Comparison of ENCODE assay signal across 10 mouse cellular contexts in the genomic region with DNA sequence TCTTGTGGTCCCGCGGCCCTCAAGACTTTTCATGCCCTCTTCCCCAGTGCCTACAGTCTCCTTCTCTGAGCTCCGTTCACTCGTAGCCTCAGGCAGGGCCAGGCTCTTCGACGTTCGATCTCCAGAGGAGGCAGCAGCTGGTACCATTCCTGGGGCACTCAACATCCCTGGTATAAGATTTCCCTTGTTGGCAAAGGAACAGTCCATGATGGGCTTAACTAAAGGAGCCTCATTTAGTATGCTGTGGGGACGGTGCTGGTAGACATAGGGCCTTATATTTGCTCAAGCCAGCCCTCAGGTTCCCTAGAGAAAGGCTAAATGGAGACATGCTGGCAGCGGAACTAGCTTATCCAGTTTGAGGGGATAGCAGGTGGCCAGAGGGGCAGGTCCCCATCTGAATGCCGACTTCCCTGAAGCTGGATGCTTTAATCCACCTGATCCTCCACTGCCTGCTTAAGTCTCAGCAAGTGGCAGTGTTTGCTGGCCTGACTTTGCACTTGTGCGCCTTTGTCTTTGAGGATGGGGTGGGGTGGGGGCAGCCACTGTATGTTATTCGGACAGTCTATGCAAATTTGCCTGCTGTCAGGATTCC. TPM values are rescaled to one million over a fixed set of nuclear protein-coding genes. Genes with fewer than 3 reads are reported as not detected.
DNase-seq lines count a peak whose midpoint lies in the region; ATAC-seq and TF ChIP-seq lines count a peak whose summit lies in the region.
"Had no signal": no experiment of that assay in that cellular context is flagged by ENCODE, and none has a peak within 500 bp of the region (broad histone marks: within the 10 kb centered on the region; RNA-seq: fewer than 3 reads in every experiment).

No protein-coding gene starts in this region.

- peak; percentile 37 for DNase-seq in midbrain, postnatal 0 days (ENCODE audit: low spot score)
- no peak for DNase-seq in adrenal gland, postnatal 10 days
- DNase-seq in cerebellum, adult 18-20 months, result no peak
- DNase-seq in ovary, postnatal 14 days (ENCODE audit: low spot score), result no peak
- DNase-seq: cerebellum, postnatal 14 days; thymus, postnatal 36 days had no signal

- peak; percentile 78 for TF ChIP-seq EP300 in ES-Bruce4 (IDR thresholded peaks at IDR 0.05; ENCODE audit: insufficient read depth, low read depth, low read length)

- TF ChIP-seq CTCF in E14TG2a.4 (conservative IDR thresholded peaks at IDR 0.05; ENCODE audit: low read length), result no peak
- TF ChIP-seq CTCF in ES-Bruce4 (IDR thresholded peaks at IDR 0.05; ENCODE audit: low read depth, low read length), result no peak
- TF ChIP-seq CTCF in midbrain, postnatal 0 days (IDR thresholded peaks at IDR 0.05), result no peak

- no peaks in the 10 kb centered on the region for H3K9me3 ChIP-seq in E14TG2a.4 (ENCODE audit: low read length)
- no peaks in the 10 kb centered on the region for H3K9me3 ChIP-seq in ES-Bruce4 (replicated peaks; ENCODE audit: control insufficient read depth, insufficient read depth, low read length, poor library complexity, severe bottlenecking)
- H3K9me3 ChIP-seq in hindbrain, embryonic 13.5 days, result no peaks in the 10 kb centered on the region
- no peaks in the 10 kb centered on the region for H3K9me3 ChIP-seq in midbrain, postnatal 0 days (ENCODE audit: low read length)
- H3K9me3 ChIP-seq: limb, embryonic 12.5 days had no signal

- H3K4me1 ChIP-seq in E14TG2a.4 (replicated peaks; ENCODE audit: low read depth, low read length) (peaks cover 69% of the 10 kb centered on the region), ES-Bruce4 (ENCODE audit: control insufficient read depth, insufficient read depth, low read length) (peaks cover 11% of the 10 kb centered on the region)
- H3K4me1 ChIP-seq in hindbrain, embryonic 13.5 days (replicated peaks), result peaks cover 11% of the 10 kb centered on the region
- no peaks in the 10 kb centered on the region for H3K4me1 ChIP-seq in midbrain, postnatal 0 days (ENCODE audit: insufficient read depth, low read length)
- H3K4me1 ChIP-seq: limb, embryonic 12.5 days had no signal

- WGBS in hindbrain, embryonic 13.5 days, result 45% methylated on average over 12 of the region's 12 CpGs
- 28% methylated on average over 12 of the region's 12 CpGs for WGBS in midbrain, postnatal 0 days

- H3K27me3 ChIP-seq in E14TG2a.4 (ENCODE audit: insufficient read depth, low read length), result no peaks in the 10 kb centered on the region
- no peaks in the 10 kb centered on the region for H3K27me3 ChIP-seq in ES-Bruce4 (ENCODE audit: control insufficient read depth, insufficient read depth, low read length, poor library complexity, severe bottlenecking)
- H3K27me3 ChIP-seq in hindbrain, embryonic 13.5 days, result no peaks in the 10 kb centered on the region
- no peaks in the 10 kb centered on the region for H3K27me3 ChIP-seq in midbrain, postnatal 0 days (ENCODE audit: insufficient read depth, low read length)
- H3K27me3 ChIP-seq: limb, embryonic 12.5 days had no signal

- TF ChIP-seq POLR2A in ES-Bruce4 (IDR thresholded peaks at IDR 0.05; ENCODE audit: insufficient read depth, low read length), result no peak

- peak overlapping the region; percentile 82 for H3K27ac ChIP-seq in ES-Bruce4 (ENCODE audit: insufficient read depth, low read length)
- H3K27ac ChIP-seq in hindbrain, embryonic 13.5 days, result peak overlapping the region; percentile 52
- H3K27ac ChIP-seq in midbrain, postnatal 0 days (ENCODE audit: low read depth, low read length), result no peak overlapping the region
- H3K27ac ChIP-seq: limb, embryonic 12.5 days had no signal

- H3K36me3 ChIP-seq in E14TG2a.4 (ENCODE audit: insufficient read depth, low read length) (peaks cover 68% of the 10 kb centered on the region), ES-Bruce4 (ENCODE audit: control insufficient read depth, insufficient read depth, low read length, poor library complexity, severe bottlenecking) (peaks cover 22% of the 10 kb centered on the region)
- peaks cover 65% of the 10 kb centered on the region for H3K36me3 ChIP-seq in hindbrain, embryonic 13.5 days
- H3K36me3 ChIP-seq in midbrain, postnatal 0 days (ENCODE audit: insufficient read depth, low read length), result peaks cover 36% of the 10 kb centered on the region

- H3K9ac ChIP-seq in ES-Bruce4 (ENCODE audit: low read depth, poor library complexity, severe bottlenecking), result no peak overlapping the region
- peak overlapping the region; percentile 29; the same call in 1 of the 2 replicates for H3K9ac ChIP-seq in hindbrain, embryonic 13.5 days
- no peak overlapping the region for H3K9ac ChIP-seq in midbrain, postnatal 0 days (replicated peaks; ENCODE audit: low read length, poor library complexity, severe bottlenecking)
- H3K9ac ChIP-seq: limb, embryonic 12.5 days had no signal

- peak; percentile 58 for ATAC-seq in hindbrain, embryonic 13.5 days (ENCODE audit: low FRiP score)
- peak; percentile 39; the same call in 1 of the 2 replicates for ATAC-seq in midbrain, postnatal 0 days (ENCODE audit: low FRiP score)

- H3K4me3 ChIP-seq in E14TG2a.4 (replicated peaks; ENCODE audit: low read length), result peak overlapping the region; percentile 43
- H3K4me3 ChIP-seq in ES-Bruce4 (ENCODE audit: low read depth, low read length), result no peak overlapping the region
- H3K4me3 ChIP-seq in hindbrain, embryonic 13.5 days, result no peak overlapping the region
- no peak overlapping the region for H3K4me3 ChIP-seq in midbrain, postnatal 0 days (ENCODE audit: low read depth, low read length)
- H3K4me3 ChIP-seq: limb, embryonic 12.5 days had no signal

- H3K4me2 ChIP-seq in hindbrain, embryonic 13.5 days, result no peak overlapping the region
- H3K4me2 ChIP-seq in midbrain, postnatal 0 days (ENCODE audit: low read depth, low read length, poor library complexity, severe bottlenecking), result no peak overlapping the region
- H3K4me2 ChIP-seq: limb, embryonic 12.5 days had no signal

RNA-seq across cellular contexts. Expression of gene Tstd1, which starts 0.7 kb away (rescaled TPM):
- 9.9 TPM in 2 replicates for polyA plus RNA-seq in ES-Bruce4 (2011; ENCODE audit: insufficient read depth, insufficient read length, low read depth, missing spikeins)
- polyA plus RNA-seq in hindbrain, embryonic 13.5 days (2015; fragmentation: Nextera tagmentation; extraction: Ambion mirVana), result 10.0 and 11.7 TPM in 2 replicates
- not detected in 2 replicates for total RNA-seq in midbrain, postnatal 0 days (2014; rRNA removed)
- polyA plus RNA-seq in midbrain, postnatal 0 days (2015; fragmentation: Nextera tagmentation; extraction: Ambion mirVana), result 3.1 and 3.9 TPM in 2 replicates
- total RNA-seq in adrenal gland, postnatal 10 days (2021), result 10 to 100 TPM; 16.6 to 36.1 TPM

RNA-seq across cellular contexts. Expression of gene Usf1, which starts 8.3 kb away (rescaled TPM):
- polyA plus RNA-seq in ES-Bruce4 (2011; ENCODE audit: insufficient read depth, insufficient read length, low read depth, missing spikeins), result 57.7 and 79.4 TPM in 2 replicates
- 202 and 209 TPM in 2 replicates for polyA plus RNA-seq in hindbrain, embryonic 13.5 days (2015; fragmentation: Nextera tagmentation; extraction: Ambion mirVana)
- 134 and 156 TPM in 2 replicates for total RNA-seq in midbrain, postnatal 0 days (2014; rRNA removed)
- 160 and 167 TPM in 2 replicates for polyA plus RNA-seq in midbrain, postnatal 0 days (2015; fragmentation: Nextera tagmentation; extraction: Ambion mirVana)
- total RNA-seq in adrenal gland, postnatal 10 days (2021), result 10 to 100 TPM; 53.5 to 67.7 TPM

RNA-seq across cellular contexts. Expression of gene F11r, which starts 17.9 kb away (rescaled TPM):
- 123 and 146 TPM in 2 replicates for polyA plus RNA-seq in ES-Bruce4 (2011; ENCODE audit: insufficient read depth, insufficient read length, low read depth, missing spikeins)
- 12.2 and 13.3 TPM in 2 replicates for polyA plus RNA-seq in hindbrain, embryonic 13.5 days (2015; fragmentation: Nextera tagmentation; extraction: Ambion mirVana)
- total RNA-seq in midbrain, postnatal 0 days (2014; rRNA removed), result 6.6 and 9.2 TPM in 2 replicates
- 7.6 and 8.9 TPM in 2 replicates for polyA plus RNA-seq in midbrain, postnatal 0 days (2015; fragmentation: Nextera tagmentation; extraction: Ambion mirVana)
- 10 to 100 TPM; 64.9 to 66.2 TPM for total RNA-seq in adrenal gland, postnatal 10 days (2021)

RNA-seq across cellular contexts. Expression of gene Arhgap30, which starts 30.6 kb away (rescaled TPM):
- polyA plus RNA-seq in ES-Bruce4 (2011; ENCODE audit: insufficient read depth, insufficient read length, low read depth, missing spikeins), result 0.78 and 1.1 TPM in 2 replicates
- polyA plus RNA-seq in hindbrain, embryonic 13.5 days (2015; fragmentation: Nextera tagmentation; extraction: Ambion mirVana), result 1.00 and 1.0 TPM in 2 replicates
- 0.82 and 1.1 TPM in 2 replicates for total RNA-seq in midbrain, postnatal 0 days (2014; rRNA removed)
- 0.75 and 0.81 TPM in 2 replicates for polyA plus RNA-seq in midbrain, postnatal 0 days (2015; fragmentation: Nextera tagmentation; extraction: Ambion mirVana)
- total RNA-seq in adrenal gland, postnatal 10 days (2021), result 1 to 10 TPM; 5.1 to 6.1 TPM

RNA-seq across cellular contexts. Expression of gene Nectin4, which starts 49.5 kb away (rescaled TPM):
- 4.3 and 4.6 TPM in 2 replicates for polyA plus RNA-seq in ES-Bruce4 (2011; ENCODE audit: insufficient read depth, insufficient read length, low read depth, missing spikeins)
- polyA plus RNA-seq in hindbrain, embryonic 13.5 days (2015; fragmentation: Nextera tagmentation; extraction: Ambion mirVana), result 1.4 and 1.7 TPM in 2 replicates
- total RNA-seq in midbrain, postnatal 0 days (2014; rRNA removed), result 4.7 and 9.3 TPM in 2 replicates
- 4.8 TPM in 2 replicates for polyA plus RNA-seq in midbrain, postnatal 0 days (2015; fragmentation: Nextera tagmentation; extraction: Ambion mirVana)
- under 1 TPM; 0.12 to 0.21 TPM for total RNA-seq in adrenal gland, postnatal 10 days (2021)
